Mouse (Mus musculus) embryonic facial prominence, embryonic 12.5 days (tissue): ENCODE measurements around the gene Cachd1. TPM values are rescaled to one million over a fixed set of nuclear protein-coding genes. Genes with fewer than 3 reads are reported as not detected.

Experiments used
- ATAC-seq: fragments of 200-750 bp; cut with Nextera tagmentation; 2 replicates; pipeline ENCODE4 v1.8.0; 2017; ENCODE audit not compliant: insufficient number of reproducible peaks, insufficient read depth, low FRiP score, low TSS enrichment
- H3K27ac ChIP-seq: fragments of 300-500 bp; sonication (generic); 2 replicates; pipeline ENCODE4 v1.5.1; 2016; ENCODE audit warnings: mild to moderate bottlenecking
- H3K27me3 ChIP-seq: fragments of 300-500 bp; sonication (generic); 2 replicates; pipeline ENCODE4 v1.6.1; 2016; ENCODE audit warnings: mild to moderate bottlenecking, moderate library complexity
- H3K36me3 ChIP-seq: fragments of 300-500 bp; sonication (generic); 2 replicates; pipeline ENCODE4 v1.6.1; 2016; ENCODE audit warnings: mild to moderate bottlenecking
- H3K4me1 ChIP-seq: fragments of 300-500 bp; sonication (generic); 2 replicates; pipeline ENCODE4 v1.6.1; 2016
- H3K4me2 ChIP-seq: fragments of 300-500 bp; sonication (generic); replicated peaks from 2 replicates; pipeline ENCODE4 v1.6.1; 2016; ENCODE audit warnings: mild to moderate bottlenecking, moderate library complexity
- H3K4me3 ChIP-seq: fragments of 300-500 bp; sonication (generic); 2 replicates; pipeline ENCODE4 v1.5.1; 2016; ENCODE audit warnings: mild to moderate bottlenecking
- H3K9ac ChIP-seq: fragments of 300-500 bp; sonication (generic); 2 replicates; pipeline ENCODE4 v1.6.1; 2016; ENCODE audit warnings: mild to moderate bottlenecking, moderate library complexity
- H3K9me3 ChIP-seq: fragments of 300-500 bp; sonication (generic); 2 replicates; pipeline ENCODE4 v1.6.1; 2016; ENCODE audit warnings: mild to moderate bottlenecking, moderate library complexity
- WGBS: fragments of 180-500 bp; shearing (Covaris S2); methylation state at CpG from one replicate; pipeline ENCODE4 v1.1.7; 2016; 5-methylcytosine and 5-hydroxymethylcytosine counted together
- polyA plus RNA-seq: library from polyadenylated mRNA; unstranded; fragments of >200 nt; fragmentation: Nextera tagmentation; extraction: Ambion mirVana; gene quantifications from 2 replicates; pipeline ENCODE4 v1.2.1, GENCODE M21; 2016

Cachd1 gene
- polyA plus RNA-seq, 1 experiment from 2014 or later: 42.3 TPM

- Histone ChIP-seq H3K27me3 (no peaks in the 10 kb centered on the region), H3K4me2 (no peak overlapping the region), H3K4me1 (no peaks in the 10 kb centered on the region), H3K27ac (no peak overlapping the region), H3K9ac (no peak overlapping the region), H3K4me3 (no peak overlapping the region), H3K9me3 (no peaks in the 10 kb centered on the region), H3K36me3 (peaks cover 53% of the 10 kb centered on the region)
- WGBS: 82% methylated on average over 8 of the region's 8 CpGs
- ATAC-seq: no peak
Measured at GRCm38 (mm10) chr4:100998906-100999305, 222.4 kb downstream of the Cachd1 start.

GRCm38 (mm10) chr4:101000622-101001021 lies 224.1 kb downstream of the Cachd1 start:
- H3K9ac ChIP-seq: no peak overlapping the region
- H3K27me3 ChIP-seq: no peaks in the 10 kb centered on the region
- ATAC-seq: no peak
- H3K9me3 ChIP-seq: no peaks in the 10 kb centered on the region
- no peaks in the 10 kb centered on the region for H3K4me1 ChIP-seq
- 91% methylated on average over 3 of the region's 3 CpGs for WGBS
- no peak overlapping the region for H3K4me3 ChIP-seq
- no peak overlapping the region for H3K4me2 ChIP-seq
- peaks cover 42% of the 10 kb centered on the region for H3K36me3 ChIP-seq
- H3K27ac ChIP-seq: no peak overlapping the region

GRCm38 (mm10) chr4:101001073-101001472 lies 224.6 kb downstream of the Cachd1 start:
- no peaks in the 10 kb centered on the region for H3K9me3 ChIP-seq
- H3K27ac ChIP-seq: no peak overlapping the region
- H3K9ac ChIP-seq: no peak overlapping the region
- H3K36me3 ChIP-seq: peaks cover 41% of the 10 kb centered on the region
- WGBS: 90% methylated on average over 6 of the region's 6 CpGs
- no peak overlapping the region for H3K4me3 ChIP-seq
- H3K4me2 ChIP-seq: no peak overlapping the region
- H3K4me1 ChIP-seq: no peaks in the 10 kb centered on the region
- H3K27me3 ChIP-seq: no peaks in the 10 kb centered on the region
- ATAC-seq: no peak

GRCm38 (mm10) chr4:101002961-101003360 lies 226.5 kb downstream of the Cachd1 start:
- Histone ChIP-seq H3K27ac (no peak overlapping the region), H3K4me3 (no peak overlapping the region), H3K4me1 (no peaks in the 10 kb centered on the region), H3K9ac (no peak overlapping the region), H3K4me2 (no peak overlapping the region), H3K9me3 (no peaks in the 10 kb centered on the region), H3K27me3 (no peaks in the 10 kb centered on the region), H3K36me3 (peaks cover 30% of the 10 kb centered on the region)
- no peak for ATAC-seq
- WGBS: 91% methylated on average over 16 of the region's 16 CpGs

- H3K9ac ChIP-seq: no peak overlapping the region
- peaks cover 4% of the 10 kb centered on the region; the same call in 1 of the 2 replicates for H3K36me3 ChIP-seq
- H3K4me1 ChIP-seq: no peaks in the 10 kb centered on the region
- no peak overlapping the region for H3K4me2 ChIP-seq
- no peak overlapping the region for H3K27ac ChIP-seq
- no peaks in the 10 kb centered on the region for H3K27me3 ChIP-seq
- WGBS: 63% methylated on average over 5 of the region's 5 CpGs
- H3K4me3 ChIP-seq: no peak overlapping the region
- no peaks in the 10 kb centered on the region for H3K9me3 ChIP-seq
- peak; percentile 41; the same call in 1 of the 2 replicates for ATAC-seq
Measured at GRCm38 (mm10) chr4:101008362-101008769, 231.9 kb downstream of the Cachd1 start.

GRCm38 (mm10) chr4:101009092-101009491 lies 232.6 kb downstream of the Cachd1 start:
- no peak for ATAC-seq
- WGBS: 86% methylated on average over 4 of the region's 4 CpGs

GRCm38 (mm10) chr4:101017806-101018205 lies 241.3 kb downstream of the Cachd1 start:
- no peak overlapping the region for H3K27ac ChIP-seq
- peaks cover 5% of the 10 kb centered on the region; the same call in 1 of the 2 replicates for H3K9me3 ChIP-seq
- no peak overlapping the region for H3K9ac ChIP-seq
- H3K36me3 ChIP-seq: no peaks in the 10 kb centered on the region
- H3K4me1 ChIP-seq: no peaks in the 10 kb centered on the region
- WGBS: 81% methylated on average over 4 of the region's 4 CpGs
- no peak overlapping the region for H3K4me2 ChIP-seq
- H3K4me3 ChIP-seq: no peak overlapping the region
- H3K27me3 ChIP-seq: no peaks in the 10 kb centered on the region
- no peak for ATAC-seq

More at GRCm38 (mm10) chr4:101009092-101009491, 232.6 kb downstream of the Cachd1 start:
- no peak overlapping the region for H3K27ac ChIP-seq
- no peaks in the 10 kb centered on the region for H3K36me3 ChIP-seq
- no peaks in the 10 kb centered on the region for H3K4me1 ChIP-seq
- H3K27me3 ChIP-seq: no peaks in the 10 kb centered on the region
- no peak overlapping the region for H3K4me2 ChIP-seq
- no peak overlapping the region for H3K9ac ChIP-seq
- H3K9me3 ChIP-seq: no peaks in the 10 kb centered on the region
- no peak overlapping the region for H3K4me3 ChIP-seq

GRCm38 (mm10) chr4:101020596-101020995 lies 244.1 kb downstream of the Cachd1 start, which contains the start of gene Gm10577:
Gene Gm10577 (minus strand): TSS chr4:101020696.
- Histone ChIP-seq H3K4me2 (no peak within 1 kb of the TSS), H3K4me1 (no peaks in the 10 kb centered on the region), H3K9me3 (peaks cover 12% of the 10 kb centered on the region), H3K4me3 (no peak within 1 kb of the TSS), H3K36me3 (no peaks in the 10 kb centered on the region), H3K9ac (no peak within 1 kb of the TSS), H3K27me3 (no peaks in the 10 kb centered on the region), H3K27ac (no peak within 1 kb of the TSS)
- 80% methylated on average over 4 of the region's 4 CpGs for WGBS
- ATAC-seq: no peak

- no peaks in the 10 kb centered on the region for H3K27me3 ChIP-seq
- no peak for ATAC-seq
- no peaks in the 10 kb centered on the region for H3K4me1 ChIP-seq
- no peak overlapping the region for H3K27ac ChIP-seq
- H3K9ac ChIP-seq: no peak overlapping the region
- H3K4me3 ChIP-seq: no peak overlapping the region
- 59% methylated on average over 5 of the region's 5 CpGs for WGBS
- no peak overlapping the region for H3K4me2 ChIP-seq
- no peaks in the 10 kb centered on the region for H3K36me3 ChIP-seq
- H3K9me3 ChIP-seq: peaks cover 12% of the 10 kb centered on the region
Measured at GRCm38 (mm10) chr4:101026566-101026965, 250.1 kb downstream of the Cachd1 start.

GRCm38 (mm10) chr4:101026995-101027394 lies 250.5 kb downstream of the Cachd1 start:
- no peaks in the 10 kb centered on the region for H3K27me3 ChIP-seq
- no peaks in the 10 kb centered on the region for H3K36me3 ChIP-seq
- H3K4me3 ChIP-seq: no peak overlapping the region
- H3K9ac ChIP-seq: no peak overlapping the region
- no peak overlapping the region for H3K27ac ChIP-seq
- no peaks in the 10 kb centered on the region for H3K4me1 ChIP-seq
- ATAC-seq: no peak
- H3K4me2 ChIP-seq: no peak overlapping the region
- H3K9me3 ChIP-seq: peaks cover 12% of the 10 kb centered on the region
- WGBS: 84% methylated on average over 2 of the region's 2 CpGs

GRCm38 (mm10) chr4:101027852-101028411 lies 251.5 kb downstream of the Cachd1 start:
- Histone ChIP-seq H3K4me1 (no peaks in the 10 kb centered on the region), H3K4me3 (no peak overlapping the region), H3K27me3 (no peaks in the 10 kb centered on the region), H3K36me3 (no peaks in the 10 kb centered on the region), H3K9ac (no peak overlapping the region), H3K4me2 (no peak overlapping the region), H3K9me3 (peaks cover 5% of the 10 kb centered on the region), H3K27ac (no peak overlapping the region)
- ATAC-seq: no peak
- 83% methylated on average over 9 of the region's 9 CpGs for WGBS

GRCm38 (mm10) chr4:101033047-101033446 lies 256.6 kb downstream of the Cachd1 start:
- WGBS: 74% methylated on average over 3 of the region's 3 CpGs
- ATAC-seq: no peak

More at GRCm38 (mm10) chr4:101033047-101033446, 256.6 kb downstream of the Cachd1 start:
- no peak overlapping the region for H3K4me3 ChIP-seq
- no peak overlapping the region for H3K27ac ChIP-seq
- no peak overlapping the region for H3K9ac ChIP-seq
- H3K4me2 ChIP-seq: no peak overlapping the region
- no peaks in the 10 kb centered on the region for H3K27me3 ChIP-seq
- H3K36me3 ChIP-seq: no peaks in the 10 kb centered on the region
- no peaks in the 10 kb centered on the region for H3K4me1 ChIP-seq
- no peaks in the 10 kb centered on the region for H3K9me3 ChIP-seq
